Mouse (Mus musculus): ENCODE data around the gene Lad1. TPM values are rescaled to one million over a fixed set of nuclear protein-coding genes. Genes with fewer than 3 reads are reported as not detected.

Gene Lad1
- total RNA-seq, 2 experiments from 2014 or later: not detected

GRCm38 (mm10) chr1:135800192-135800950 is 18.0 kb upstream of the Lad1 start:
- 0 out of 2 replicates have a peak, but pooled peaks have one; percentile 49 for ATAC-seq (replicated peaks; ENCODE audit: low FRiP score, low TSS enrichment, poor library complexity, severe bottlenecking)

- ATAC-seq (replicated peaks; ENCODE audit: low FRiP score, low TSS enrichment, poor library complexity, severe bottlenecking): no peak
These were observed 10.9 kb upstream of the Lad1 start for GRCm38 (mm10) chr1:135807546-135807945.

GRCm38 (mm10) chr1:135810180-135810579 is 8.2 kb upstream of the Lad1 start:
- 0 out of 2 replicates have a peak, but pooled peaks have one; percentile 15 for ATAC-seq (replicated peaks; ENCODE audit: low FRiP score, low TSS enrichment, poor library complexity, severe bottlenecking)

GRCm38 (mm10) chr1:135811016-135811646 is 7.3 kb upstream of the Lad1 start:
- ATAC-seq (replicated peaks; ENCODE audit: low FRiP score, low TSS enrichment, poor library complexity, severe bottlenecking): peak; percentile 71

GRCm38 (mm10) chr1:135812205-135812604 is 6.2 kb upstream of the Lad1 start:
- no peak for ATAC-seq (replicated peaks; ENCODE audit: low FRiP score, low TSS enrichment, poor library complexity, severe bottlenecking)

GRCm38 (mm10) chr1:135812618-135813017 is 5.8 kb upstream of the Lad1 start:
- no peak for ATAC-seq (replicated peaks; ENCODE audit: low FRiP score, low TSS enrichment, poor library complexity, severe bottlenecking)

GRCm38 (mm10) chr1:135813071-135813470 is 5.3 kb upstream of the Lad1 start:
- ATAC-seq (replicated peaks; ENCODE audit: low FRiP score, low TSS enrichment, poor library complexity, severe bottlenecking): no peak

GRCm38 (mm10) chr1:135813687-135814395 is 4.6 kb upstream of the Lad1 start:
- ATAC-seq (replicated peaks; ENCODE audit: low FRiP score, low TSS enrichment, poor library complexity, severe bottlenecking): no peak

- no peak for ATAC-seq (replicated peaks; ENCODE audit: low FRiP score, low TSS enrichment, poor library complexity, severe bottlenecking)
These were observed 3.9 kb upstream of the Lad1 start for GRCm38 (mm10) chr1:135814531-135814930.

GRCm38 (mm10) chr1:135817595-135817994 is 803 bp upstream of the Lad1 start:
- ATAC-seq (replicated peaks; ENCODE audit: low FRiP score, low TSS enrichment, poor library complexity, severe bottlenecking): no peak

GRCm38 (mm10) chr1:135820071-135820470 is 1.7 kb downstream of the Lad1 start:
- ATAC-seq (replicated peaks; ENCODE audit: low FRiP score, low TSS enrichment, poor library complexity, severe bottlenecking): no peak

GRCm38 (mm10) chr1:135820736-135821364 is 2.5 kb downstream of the Lad1 start:
- ATAC-seq (replicated peaks; ENCODE audit: low FRiP score, low TSS enrichment, poor library complexity, severe bottlenecking): no peak

GRCm38 (mm10) chr1:135821780-135822179 is 3.4 kb downstream of the Lad1 start:
- no peak for ATAC-seq (replicated peaks; ENCODE audit: low FRiP score, low TSS enrichment, poor library complexity, severe bottlenecking)

- peak; percentile 62; the same call in 1 of the 2 replicates for ATAC-seq (replicated peaks; ENCODE audit: low FRiP score, low TSS enrichment, poor library complexity, severe bottlenecking)
These were observed 10.5 kb downstream of the Lad1 start for GRCm38 (mm10) chr1:135828918-135829317.

GRCm38 (mm10) chr1:135834206-135834859 is 15.9 kb downstream of the Lad1 start:
- no peak for ATAC-seq (replicated peaks; ENCODE audit: low FRiP score, low TSS enrichment, poor library complexity, severe bottlenecking)

- ATAC-seq (replicated peaks; ENCODE audit: low FRiP score, low TSS enrichment, poor library complexity, severe bottlenecking): no peak
These were observed 16.6 kb downstream of the Lad1 start for GRCm38 (mm10) chr1:135834983-135835382.

- no peak for ATAC-seq (replicated peaks; ENCODE audit: low FRiP score, low TSS enrichment, poor library complexity, severe bottlenecking)
These were observed 17.5 kb downstream of the Lad1 start, which contains the start of gene Tnnt2 for GRCm38 (mm10) chr1:135835716-135836483. Gene Tnnt2, plus strand, starts transcription at chr1:135836354.

- ATAC-seq (replicated peaks; ENCODE audit: low FRiP score, low TSS enrichment, poor library complexity, severe bottlenecking): no peak
These were observed 20.2 kb downstream of the Lad1 start for GRCm38 (mm10) chr1:135838626-135839025.

- ATAC-seq (replicated peaks; ENCODE audit: low FRiP score, low TSS enrichment, poor library complexity, severe bottlenecking): no peak
These were observed 20.7 kb downstream of the Lad1 start for GRCm38 (mm10) chr1:135839065-135839464.
